In the genomic region with DNA sequence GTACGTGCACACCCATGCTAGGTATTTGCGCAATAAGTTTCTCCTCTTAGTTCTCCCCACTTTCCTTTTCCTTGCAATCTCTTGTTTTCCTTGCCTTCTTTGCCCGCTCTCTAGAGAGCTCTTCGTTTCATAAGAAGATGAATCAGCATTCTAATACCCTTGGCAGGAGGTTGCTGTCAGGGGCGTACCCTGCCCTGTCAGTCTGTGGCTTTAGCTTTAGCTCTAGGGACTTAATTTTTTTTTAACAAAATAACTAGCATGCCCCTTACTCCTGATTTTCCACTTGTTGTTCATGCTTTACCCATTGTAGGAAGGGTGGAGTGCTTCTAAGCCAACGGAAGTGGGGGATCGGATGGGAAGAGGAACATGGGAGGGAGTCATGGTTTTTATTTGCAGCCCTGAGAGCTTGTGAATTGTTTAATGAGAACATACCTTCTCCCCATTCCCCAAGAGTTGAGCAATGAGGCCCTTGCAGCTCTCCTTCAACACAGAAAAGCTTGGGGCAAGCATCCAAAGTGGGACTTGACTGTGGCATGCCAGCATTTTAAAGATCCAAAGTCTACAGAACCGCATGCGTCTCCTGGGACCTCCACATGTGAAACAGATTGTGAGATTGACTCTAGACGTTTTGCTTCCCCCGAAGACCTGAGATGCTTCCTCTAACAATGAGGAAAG, we compare ENCODE assay signal across 11 mouse cellular contexts.
DNase-seq lines count a peak whose midpoint lies in the region.
"Had no signal": no experiment of that assay in that cellular context is flagged by ENCODE, and none has a peak within 500 bp of the region (broad histone marks: within the 10 kb centered on the region; RNA-seq: fewer than 3 reads in every experiment).

No protein-coding gene starts in this region.

- peak; percentile 90 for DNase-seq in heart, adult 11 months
- no peak for DNase-seq in heart, postnatal 4 days
- DNase-seq in Muller cell, postnatal 12 days (ENCODE audit: inconsistent ontology term): peak; percentile 7
- peak; percentile 77 for DNase-seq in fibroblast of lung, adult 2 months (ENCODE audit: low read depth)
- peak; percentile 62 for DNase-seq in lung, postnatal 10 days
- DNase-seq in layer of hippocampus, adult 11-12 months (ENCODE audit: low spot score): no peak
- no peak for DNase-seq in embryo, embryonic 9.5 days (ENCODE audit: extremely low spot score)
- no peak for DNase-seq in frontal cortex, postnatal 36 days (ENCODE audit: low spot score in 2 of 2)
- DNase-seq: cerebellum, postnatal 25 days; gastrocnemius, postnatal 10 days; left cerebral cortex, postnatal 4 days had no signal

Comparison
In these comparisons a context has a peak if more than half of its experiments do, and no peak if none do; other contexts are left out.
1. DNase-seq: peak in heart, adult 11 months (single experiment), Muller cell, postnatal 12 days (single experiment), fibroblast of lung, adult 2 months (single experiment) and lung, postnatal 10 days (single experiment); none in heart, postnatal 4 days (single experiment), layer of hippocampus, adult 11-12 months (single experiment), embryo, embryonic 9.5 days (single experiment) and frontal cortex, postnatal 36 days (0 of 2).